Mouse (Mus musculus): ENCODE results near the gene Pcyt1a. TPM values are rescaled to one million over a fixed set of nuclear protein-coding genes. Genes with fewer than 3 reads are reported as not detected.

The Pcyt1a gene
- polyA plus RNA-seq, 1 experiment from 2014 or later, result 38.6 TPM

- no peak for DNase-seq
- no peak for ATAC-seq (ENCODE audit: low read depth)
These were observed 92.9 kb downstream of the Pcyt1a start for GRCm38 (mm10) chr16:32523462-32524243.

GRCm38 (mm10) chr16:32524244-32524615 is 93.5 kb downstream of the Pcyt1a start:
- H3K27ac ChIP-seq, result peak overlapping the region; percentile 65
- no peaks in the 10 kb centered on the region for H3K27me3 ChIP-seq
- H3K4me1 ChIP-seq (replicated peaks), result peaks cover 70% of the 10 kb centered on the region
- no peak for DNase-seq
- H3K4me2 ChIP-seq, result no peak overlapping the region
- WGBS (ENCODE audit: insufficient replicate concordance), result 80% methylated on average over 5 of the region's 5 CpGs
- no peak overlapping the region for H3K4me3 ChIP-seq (replicated peaks)
- ATAC-seq (ENCODE audit: low read depth), result no peak
- H3K9me3 ChIP-seq (replicated peaks), result no peaks in the 10 kb centered on the region
- no peak overlapping the region for H3K9ac ChIP-seq
- H3K36me3 ChIP-seq, result no peaks in the 10 kb centered on the region

More at GRCm38 (mm10) chr16:32523462-32524243, 92.9 kb downstream of the Pcyt1a start:
- peaks cover 74% of the 10 kb centered on the region for H3K4me1 ChIP-seq (replicated peaks)
- 84% methylated on average over 8 of the region's 8 CpGs for WGBS (ENCODE audit: insufficient replicate concordance)
- no peaks in the 10 kb centered on the region for H3K36me3 ChIP-seq
- no peak overlapping the region for H3K4me2 ChIP-seq
- peak overlapping the region; percentile 65 for H3K27ac ChIP-seq
- H3K4me3 ChIP-seq (replicated peaks), result no peak overlapping the region
- H3K9me3 ChIP-seq (replicated peaks), result no peaks in the 10 kb centered on the region
- no peaks in the 10 kb centered on the region for H3K27me3 ChIP-seq
- H3K9ac ChIP-seq, result no peak overlapping the region

Other genes with a start within 250 kb of the Pcyt1a start
- gene Fbxo45, start 183.8 kb upstream of the Pcyt1a start, polyA plus RNA-seq (2015; fragmentation: Nextera tagmentation; extraction: Ambion mirVana), result 5.5 and 5.6 TPM in 2 replicates
- gene Wdr53, start 183.7 kb upstream of the Pcyt1a start, polyA plus RNA-seq (2015; fragmentation: Nextera tagmentation; extraction: Ambion mirVana), result 13.0 and 14.3 TPM in 2 replicates
- not detected in 2 replicates for gene Smco1, start 159.5 kb upstream of the Pcyt1a start, polyA plus RNA-seq (2015; fragmentation: Nextera tagmentation; extraction: Ambion mirVana)
- gene Rnf168, start 153.5 kb upstream of the Pcyt1a start, polyA plus RNA-seq (2015; fragmentation: Nextera tagmentation; extraction: Ambion mirVana), result 17.9 and 19.9 TPM in 2 replicates
- gene Ubxn7, start 98.7 kb upstream of the Pcyt1a start, polyA plus RNA-seq (2015; fragmentation: Nextera tagmentation; extraction: Ambion mirVana), result 9.6 and 10.5 TPM in 2 replicates
- gene Tm4sf19, start 30.4 kb upstream of the Pcyt1a start, polyA plus RNA-seq (2015; fragmentation: Nextera tagmentation; extraction: Ambion mirVana), result not detected in 2 replicates
- gene Tctex1d2, start 11.2 kb upstream of the Pcyt1a start, polyA plus RNA-seq (2015; fragmentation: Nextera tagmentation; extraction: Ambion mirVana), result 7.2 and 7.3 TPM in 2 replicates
- gene Slc51a, start 57.0 kb downstream of the Pcyt1a start, polyA plus RNA-seq (2015; fragmentation: Nextera tagmentation; extraction: Ambion mirVana), result 0.65 and 0.71 TPM in 2 replicates
- gene Zdhhc19, start 65.3 kb downstream of the Pcyt1a start, polyA plus RNA-seq (2015; fragmentation: Nextera tagmentation; extraction: Ambion mirVana), result not detected in 2 replicates
- 262 and 322 TPM in 2 replicates for gene Tfrc, start 178.0 kb downstream of the Pcyt1a start, polyA plus RNA-seq (2015; fragmentation: Nextera tagmentation; extraction: Ambion mirVana)
- 4.2 and 4.9 TPM in 2 replicates for gene Tnk2, start 213.0 kb downstream of the Pcyt1a start, polyA plus RNA-seq (2015; fragmentation: Nextera tagmentation; extraction: Ambion mirVana)